ENCODE assay signal across 10 mouse cellular contexts in genomic region chr4:148881001-148881669, GRCm38 (mm10).
DNase-seq lines count a peak whose midpoint lies in the region; ATAC-seq and TF ChIP-seq lines count a peak whose summit lies in the region.
"Had no signal": no experiment of that assay in that cellular context is flagged by ENCODE, and none has a peak within 500 bp of the region (broad histone marks: within the 10 kb centered on the region; RNA-seq: fewer than 3 reads in every experiment).

No protein-coding gene starts in this region.

- no peak for TF ChIP-seq CTCF in hindbrain, postnatal 0 days (IDR thresholded peaks at IDR 0.05; ENCODE audit: low read depth)

- no peak overlapping the region for H3K4me2 ChIP-seq in forebrain, embryonic 14.5 days (ENCODE audit: low read length)
- no peak overlapping the region for H3K4me2 ChIP-seq in hindbrain, postnatal 0 days (ENCODE audit: low read depth, low read length)
- no peak overlapping the region for H3K4me2 ChIP-seq in neural tube, embryonic 15.5 days

- peaks cover 92% of the 10 kb centered on the region for H3K4me1 ChIP-seq in forebrain, embryonic 10.5 days
- H3K4me1 ChIP-seq in forebrain, embryonic 14.5 days (ENCODE audit: control insufficient read depth, insufficient read depth, low read length), result peaks cover 21% of the 10 kb centered on the region
- 0 out of 2 replicates have a peak, but pooled peaks cover 9% of the 10 kb centered on the region for H3K4me1 ChIP-seq in hindbrain, postnatal 0 days (ENCODE audit: insufficient read depth, low read length)
- H3K4me1 ChIP-seq in neural tube, embryonic 15.5 days, result peaks cover 54% of the 10 kb centered on the region

- no peaks in the 10 kb centered on the region for H3K36me3 ChIP-seq in forebrain, embryonic 10.5 days (replicated peaks)
- H3K36me3 ChIP-seq in forebrain, embryonic 14.5 days (ENCODE audit: control insufficient read depth, insufficient read depth, low read length), result no peaks in the 10 kb centered on the region
- no peaks in the 10 kb centered on the region for H3K36me3 ChIP-seq in hindbrain, postnatal 0 days (ENCODE audit: insufficient read depth, low read length)
- no peaks in the 10 kb centered on the region for H3K36me3 ChIP-seq in neural tube, embryonic 15.5 days

- 9% methylated on average over 17 of the region's 17 CpGs for WGBS in forebrain, embryonic 10.5 days
- 15% methylated on average over 17 of the region's 17 CpGs for WGBS in forebrain, embryonic 14.5 days
- 19% methylated on average over 17 of the region's 17 CpGs for WGBS in hindbrain, postnatal 0 days
- WGBS in neural tube, embryonic 15.5 days, result 24% methylated on average over 17 of the region's 17 CpGs

- DNase-seq in forebrain, embryonic 10.5 days (ENCODE audit: extremely low spot score, low spot score), result no peak
- no peak for DNase-seq in forebrain, embryonic 14.5 days (ENCODE audit: low spot score)
- DNase-seq in brain, adult 2 months (ENCODE audit: low read depth, low spot score), result peak; percentile 59
- peak; percentile 52 for DNase-seq in gastrocnemius, postnatal 14 days
- peak; percentile 63 for DNase-seq in hindbrain, postnatal 0 days (ENCODE audit: low spot score)
- no peak for DNase-seq in left cerebral cortex, adult 9 months (ENCODE audit: low spot score in 2 of 2)
- no peak for DNase-seq in layer of hippocampus, postnatal 10 days (ENCODE audit: low spot score in 2 of 2)
- DNase-seq: kidney, adult 8-10 months had no signal

- peak overlapping the region; percentile 72 for H3K27ac ChIP-seq in forebrain, embryonic 10.5 days
- H3K27ac ChIP-seq in forebrain, embryonic 14.5 days (ENCODE audit: low read depth, low read length), result no peak overlapping the region
- H3K27ac ChIP-seq in hindbrain, postnatal 0 days, result no peak overlapping the region
- H3K27ac ChIP-seq in neural tube, embryonic 15.5 days (replicated peaks), result no peak overlapping the region
- H3K27ac ChIP-seq: liver, embryonic 14.5 days had no signal

- no peak for ATAC-seq in forebrain, embryonic 14.5 days
- 0 out of 2 replicates have a peak, but pooled peaks have one; percentile 17 for ATAC-seq in hindbrain, postnatal 0 days
- ATAC-seq in neural tube, embryonic 15.5 days (ENCODE audit: low FRiP score), result no peak

- H3K27me3 ChIP-seq in forebrain, embryonic 10.5 days (ENCODE audit: poor library complexity, severe bottlenecking), result peaks cover 98% of the 10 kb centered on the region
- H3K27me3 ChIP-seq in forebrain, embryonic 14.5 days (replicated peaks; ENCODE audit: control insufficient read depth, insufficient read depth, low read length), result 0 out of 2 replicates have a peak, but pooled peaks cover 9% of the 10 kb centered on the region
- peaks cover 48% of the 10 kb centered on the region for H3K27me3 ChIP-seq in hindbrain, postnatal 0 days (ENCODE audit: insufficient read depth, low read length)
- peaks cover 74% of the 10 kb centered on the region for H3K27me3 ChIP-seq in neural tube, embryonic 15.5 days (replicated peaks)

- intact Hi-C loops in gastrocnemius, postnatal 14 days (cut with DNase I; ENCODE audit: low total_unique reads), result no loop called here

- H3K4me3 ChIP-seq in forebrain, embryonic 10.5 days, result no peak overlapping the region; the same call in 1 of the 2 replicates
- no peak overlapping the region for H3K4me3 ChIP-seq in forebrain, embryonic 14.5 days (ENCODE audit: low read depth, low read length)
- H3K4me3 ChIP-seq in hindbrain, postnatal 0 days (ENCODE audit: low read length), result no peak overlapping the region
- no peak overlapping the region for H3K4me3 ChIP-seq in neural tube, embryonic 15.5 days (replicated peaks)

- H3K9me3 ChIP-seq in forebrain, embryonic 10.5 days, result no peaks in the 10 kb centered on the region
- H3K9me3 ChIP-seq in forebrain, embryonic 14.5 days (replicated peaks; ENCODE audit: control insufficient read depth, low read length), result no peaks in the 10 kb centered on the region
- H3K9me3 ChIP-seq in hindbrain, postnatal 0 days (ENCODE audit: low read length), result no peaks in the 10 kb centered on the region
- no peaks in the 10 kb centered on the region for H3K9me3 ChIP-seq in neural tube, embryonic 15.5 days (replicated peaks)

- H3K9ac ChIP-seq in forebrain, embryonic 14.5 days (ENCODE audit: low read length), result no peak overlapping the region
- H3K9ac ChIP-seq in hindbrain, postnatal 0 days (replicated peaks; ENCODE audit: low read length), result no peak overlapping the region
- no peak overlapping the region for H3K9ac ChIP-seq in neural tube, embryonic 15.5 days (replicated peaks)
- H3K9ac ChIP-seq: liver, embryonic 14.5 days had no signal

Comparison
In these comparisons a context has a peak if more than half of its experiments do, and no peak if none do; other contexts are left out.
1. DNase-seq: peak in brain, adult 2 months (single experiment), gastrocnemius, postnatal 14 days (single experiment) and hindbrain, postnatal 0 days (single experiment); none in forebrain, embryonic 10.5 days (single experiment), forebrain, embryonic 14.5 days (single experiment), left cerebral cortex, adult 9 months (0 of 2) and layer of hippocampus, postnatal 10 days (0 of 2).